Mouse (Mus musculus): ENCODE measurements around the gene Saal1. TPM values are rescaled to one million over a fixed set of nuclear protein-coding genes. Genes with fewer than 3 reads are reported as not detected.

Gene Saal1
- polyA plus RNA-seq, 1 experiment from 2014 or later: 25.4 TPM

GRCm38 (mm10) chr7:46732458-46732857, 22.0 kb upstream of the Saal1 start, which contains the start of gene Saa4:
Gene Saa4 (minus strand): TSS chr7:46732603.
- Histone ChIP-seq H3K9me3 (ENCODE audit: control insufficient read depth, low read length) (no peaks in the 10 kb centered on the region), H3K9ac (ENCODE audit: low read depth, low read length) (no peak within 1 kb of the TSS), H3K27ac (ENCODE audit: low read length) (no peak within 1 kb of the TSS), H3K27me3 (replicated peaks; ENCODE audit: control insufficient read depth, insufficient read depth, low read length) (no peaks in the 10 kb centered on the region), H3K4me3 (ENCODE audit: low read length) (no peak within 1 kb of the TSS), H3K4me2 (ENCODE audit: low read depth, low read length) (no peak within 1 kb of the TSS), H3K4me1 (ENCODE audit: control insufficient read depth, insufficient read depth, low read length) (no peaks in the 10 kb centered on the region), H3K36me3 (ENCODE audit: control insufficient read depth, insufficient read depth, low read length) (no peaks in the 10 kb centered on the region)
- no peak for ATAC-seq
- WGBS: 69% methylated on average over 4 of the region's 4 CpGs

- 80% methylated on average over 1 of the region's 1 CpGs for WGBS
- no peak for ATAC-seq
- no peak overlapping the region for H3K27ac ChIP-seq (ENCODE audit: low read length)
- H3K4me1 ChIP-seq (ENCODE audit: control insufficient read depth, insufficient read depth, low read length): 0 out of 2 replicates have a peak, but pooled peaks cover 3% of the 10 kb centered on the region
- no peak overlapping the region for H3K4me2 ChIP-seq (ENCODE audit: low read depth, low read length)
- no peak overlapping the region for H3K4me3 ChIP-seq (ENCODE audit: low read length)
- H3K36me3 ChIP-seq (ENCODE audit: control insufficient read depth, insufficient read depth, low read length): no peaks in the 10 kb centered on the region
- H3K27me3 ChIP-seq (replicated peaks; ENCODE audit: control insufficient read depth, insufficient read depth, low read length): no peaks in the 10 kb centered on the region
- no peak overlapping the region for H3K9ac ChIP-seq (ENCODE audit: low read depth, low read length)
- H3K9me3 ChIP-seq (ENCODE audit: control insufficient read depth, low read length): no peaks in the 10 kb centered on the region
Observed at GRCm38 (mm10) chr7:46727584-46727983, 17.1 kb upstream of the Saal1 start.

GRCm38 (mm10) chr7:46724396-46724795, 13.9 kb upstream of the Saal1 start:
- ATAC-seq: no peak
- H3K4me2 ChIP-seq (ENCODE audit: low read depth, low read length): no peak overlapping the region
- H3K36me3 ChIP-seq (ENCODE audit: control insufficient read depth, insufficient read depth, low read length): no peaks in the 10 kb centered on the region
- no peaks in the 10 kb centered on the region for H3K9me3 ChIP-seq (ENCODE audit: control insufficient read depth, low read length)
- peaks cover 3% of the 10 kb centered on the region; the same call in 1 of the 2 replicates for H3K4me1 ChIP-seq (ENCODE audit: control insufficient read depth, insufficient read depth, low read length)
- no peak overlapping the region for H3K27ac ChIP-seq (ENCODE audit: low read length)
- 75% methylated on average over 5 of the region's 5 CpGs for WGBS
- H3K27me3 ChIP-seq (replicated peaks; ENCODE audit: control insufficient read depth, insufficient read depth, low read length): no peaks in the 10 kb centered on the region
- H3K4me3 ChIP-seq (ENCODE audit: low read length): no peak overlapping the region
- no peak overlapping the region for H3K9ac ChIP-seq (ENCODE audit: low read depth, low read length)

- peak overlapping the region; percentile 48; the same call in 1 of the 2 replicates for H3K27ac ChIP-seq (ENCODE audit: low read length)
- peak; percentile 81 for ATAC-seq
- peaks cover 3% of the 10 kb centered on the region; the same call in 1 of the 2 replicates for H3K4me1 ChIP-seq (ENCODE audit: control insufficient read depth, insufficient read depth, low read length)
- no peak overlapping the region for H3K9ac ChIP-seq (ENCODE audit: low read depth, low read length)
- WGBS: 74% methylated on average over 3 of the region's 3 CpGs
- no peaks in the 10 kb centered on the region for H3K27me3 ChIP-seq (replicated peaks; ENCODE audit: control insufficient read depth, insufficient read depth, low read length)
- H3K4me3 ChIP-seq (ENCODE audit: low read length): no peak overlapping the region
- no peak overlapping the region for H3K4me2 ChIP-seq (ENCODE audit: low read depth, low read length)
- no peaks in the 10 kb centered on the region for H3K9me3 ChIP-seq (ENCODE audit: control insufficient read depth, low read length)
- no peaks in the 10 kb centered on the region for H3K36me3 ChIP-seq (ENCODE audit: control insufficient read depth, insufficient read depth, low read length)
Observed at GRCm38 (mm10) chr7:46723849-46724248, 13.4 kb upstream of the Saal1 start.

- Histone ChIP-seq H3K4me1 (ENCODE audit: control insufficient read depth, insufficient read depth, low read length) (peaks cover 3% of the 10 kb centered on the region; the same call in 1 of the 2 replicates), H3K27me3 (replicated peaks; ENCODE audit: control insufficient read depth, insufficient read depth, low read length) (no peaks in the 10 kb centered on the region), H3K36me3 (ENCODE audit: control insufficient read depth, insufficient read depth, low read length) (no peaks in the 10 kb centered on the region), H3K9me3 (ENCODE audit: control insufficient read depth, low read length) (no peaks in the 10 kb centered on the region), H3K4me3 (ENCODE audit: low read length) (no peak overlapping the region), H3K27ac (ENCODE audit: low read length) (no peak overlapping the region), H3K4me2 (ENCODE audit: low read depth, low read length) (no peak overlapping the region), H3K9ac (ENCODE audit: low read depth, low read length) (no peak overlapping the region)
- WGBS: 88% methylated on average over 6 of the region's 6 CpGs
- ATAC-seq: peak; percentile 52
Observed at GRCm38 (mm10) chr7:46723354-46723753, 12.9 kb upstream of the Saal1 start.

- no peak overlapping the region for H3K4me3 ChIP-seq (ENCODE audit: low read length)
- no peaks in the 10 kb centered on the region for H3K27me3 ChIP-seq (replicated peaks; ENCODE audit: control insufficient read depth, insufficient read depth, low read length)
- H3K9me3 ChIP-seq (ENCODE audit: control insufficient read depth, low read length): no peaks in the 10 kb centered on the region
- H3K36me3 ChIP-seq (ENCODE audit: control insufficient read depth, insufficient read depth, low read length): no peaks in the 10 kb centered on the region
- no peak overlapping the region for H3K27ac ChIP-seq (ENCODE audit: low read length)
- H3K9ac ChIP-seq (ENCODE audit: low read depth, low read length): no peak overlapping the region
- peaks cover 3% of the 10 kb centered on the region; the same call in 1 of the 2 replicates for H3K4me1 ChIP-seq (ENCODE audit: control insufficient read depth, insufficient read depth, low read length)
- WGBS: 77% methylated on average over 9 of the region's 9 CpGs
- H3K4me2 ChIP-seq (ENCODE audit: low read depth, low read length): no peak overlapping the region
- ATAC-seq: no peak
Observed at GRCm38 (mm10) chr7:46720460-46720859, 10.0 kb upstream of the Saal1 start.

GRCm38 (mm10) chr7:46719526-46719925, 9.0 kb upstream of the Saal1 start:
- H3K27me3 ChIP-seq (replicated peaks; ENCODE audit: control insufficient read depth, insufficient read depth, low read length): no peaks in the 10 kb centered on the region
- no peak overlapping the region for H3K4me2 ChIP-seq (ENCODE audit: low read depth, low read length)
- no peak overlapping the region for H3K27ac ChIP-seq (ENCODE audit: low read length)
- H3K4me1 ChIP-seq (ENCODE audit: control insufficient read depth, insufficient read depth, low read length): peaks cover 3% of the 10 kb centered on the region; the same call in 1 of the 2 replicates
- no peak overlapping the region for H3K4me3 ChIP-seq (ENCODE audit: low read length)
- ATAC-seq: peak; percentile 67
- no peaks in the 10 kb centered on the region for H3K9me3 ChIP-seq (ENCODE audit: control insufficient read depth, low read length)
- H3K9ac ChIP-seq (ENCODE audit: low read depth, low read length): no peak overlapping the region
- no peaks in the 10 kb centered on the region for H3K36me3 ChIP-seq (ENCODE audit: control insufficient read depth, insufficient read depth, low read length)
- WGBS: 53% methylated on average over 7 of the region's 7 CpGs

- 84% methylated on average over 7 of the region's 7 CpGs for WGBS
- H3K9ac ChIP-seq (ENCODE audit: low read depth, low read length): no peak overlapping the region
Observed at GRCm38 (mm10) chr7:46718591-46719270, 8.3 kb upstream of the Saal1 start.

GRCm38 (mm10) chr7:46716897-46717296, 6.4 kb upstream of the Saal1 start:
- 46% methylated on average over 5 of the region's 5 CpGs for WGBS
- H3K4me2 ChIP-seq (ENCODE audit: low read depth, low read length): no peak overlapping the region
- no peaks in the 10 kb centered on the region; the same call in 1 of the 2 replicates for H3K4me1 ChIP-seq (ENCODE audit: control insufficient read depth, insufficient read depth, low read length)
- H3K36me3 ChIP-seq (ENCODE audit: control insufficient read depth, insufficient read depth, low read length): no peaks in the 10 kb centered on the region
- H3K4me3 ChIP-seq (ENCODE audit: low read length): no peak overlapping the region
- H3K9me3 ChIP-seq (ENCODE audit: control insufficient read depth, low read length): no peaks in the 10 kb centered on the region
- ATAC-seq: no peak
- H3K9ac ChIP-seq (ENCODE audit: low read depth, low read length): no peak overlapping the region
- H3K27me3 ChIP-seq (replicated peaks; ENCODE audit: control insufficient read depth, insufficient read depth, low read length): no peaks in the 10 kb centered on the region
- no peak overlapping the region for H3K27ac ChIP-seq (ENCODE audit: low read length)

More at GRCm38 (mm10) chr7:46718591-46719270, 8.3 kb upstream of the Saal1 start:
- ATAC-seq: no peak
- no peak overlapping the region for H3K27ac ChIP-seq (ENCODE audit: low read length)
- no peaks in the 10 kb centered on the region; the same call in 1 of the 2 replicates for H3K4me1 ChIP-seq (ENCODE audit: control insufficient read depth, insufficient read depth, low read length)
- H3K9me3 ChIP-seq (ENCODE audit: control insufficient read depth, low read length): no peaks in the 10 kb centered on the region
- H3K27me3 ChIP-seq (replicated peaks; ENCODE audit: control insufficient read depth, insufficient read depth, low read length): no peaks in the 10 kb centered on the region
- no peaks in the 10 kb centered on the region for H3K36me3 ChIP-seq (ENCODE audit: control insufficient read depth, insufficient read depth, low read length)
- no peak overlapping the region for H3K4me3 ChIP-seq (ENCODE audit: low read length)
- no peak overlapping the region for H3K4me2 ChIP-seq (ENCODE audit: low read depth, low read length)

Measured in intestine, embryonic 16.5 days (tissue).